Mouse (Mus musculus) kidney, adult 2 months (tissue): Measurements from ENCODE around the gene Kbtbd3. TPM values are rescaled to one million over a fixed set of nuclear protein-coding genes. Genes with fewer than 3 reads are reported as not detected.

Experiments
- DNase-seq: peaks from one replicate; pipeline ENCODE4 v3.0.0; 2021
- H3K27ac ChIP-seq: fragments of 200-500 bp; 2 replicates; pipeline ENCODE4 v1.5.1; 2012; ENCODE audit warnings: low read depth, low read length, control low read depth, inconsistent platforms; ENCODE audit not compliant: insufficient read depth
- H3K27me3 ChIP-seq: fragments of 200-500 bp; replicated peaks from 2 replicates; pipeline ENCODE4 v1.6.1; 2012; ENCODE audit warnings: mild to moderate bottlenecking, moderate library complexity, low read length, inconsistent platforms; ENCODE audit not compliant: control insufficient read depth, insufficient read depth
- H3K36me3 ChIP-seq: fragments of 200-500 bp; 2 replicates; pipeline ENCODE4 v1.6.1; 2012; ENCODE audit warnings: mild to moderate bottlenecking, moderate library complexity, low read length, inconsistent platforms; ENCODE audit not compliant: control insufficient read depth, insufficient read depth
- H3K4me1 ChIP-seq: fragments of 200-500 bp; 2 replicates; pipeline ENCODE4 v1.6.1; 2011; ENCODE audit warnings: low read length; ENCODE audit not compliant: control insufficient read depth, insufficient read depth
- H3K4me3 ChIP-seq: fragments of 200-500 bp; 2 replicates; pipeline ENCODE4 v1.5.1; 2011; ENCODE audit warnings: mild to moderate bottlenecking, low read depth, low read length, control low read depth; ENCODE audit not compliant: insufficient read depth
- CTCF ChIP-seq: fragments of 200-500 bp; conservative IDR thresholded peaks from 2 replicates; pipeline ENCODE4 v1.5.1; 2011; ENCODE audit warnings: low read depth, mild to moderate bottlenecking, control low read depth, low read length, moderate library complexity, mixed read lengths; ENCODE audit not compliant: insufficient read depth, insufficient read length
- POLR2A ChIP-seq: fragments of 200-500 bp; IDR thresholded peaks from one replicate; pipeline ENCODE4 v1.6.1; 2011; ENCODE audit warnings: low read depth, low read length, control low read depth
- WGBS: fragments of 180-500 bp; shearing (Covaris S2); methylation state at CpG from one replicate; pipeline ENCODE4 v1.1.7; 2018; 5-methylcytosine and 5-hydroxymethylcytosine counted together
- polyA plus RNA-seq: library from polyadenylated mRNA; depleted of rRNA; stranded (reverse); fragments of >200 nt; gene quantifications from 2 replicates; pipeline ENCODE4 v1.2.3, GENCODE M21; 2012; rRNA removed

Kbtbd3 gene
- polyA plus RNA-seq, result 0.48 and 0.81 TPM in 2 replicates

DNA sequence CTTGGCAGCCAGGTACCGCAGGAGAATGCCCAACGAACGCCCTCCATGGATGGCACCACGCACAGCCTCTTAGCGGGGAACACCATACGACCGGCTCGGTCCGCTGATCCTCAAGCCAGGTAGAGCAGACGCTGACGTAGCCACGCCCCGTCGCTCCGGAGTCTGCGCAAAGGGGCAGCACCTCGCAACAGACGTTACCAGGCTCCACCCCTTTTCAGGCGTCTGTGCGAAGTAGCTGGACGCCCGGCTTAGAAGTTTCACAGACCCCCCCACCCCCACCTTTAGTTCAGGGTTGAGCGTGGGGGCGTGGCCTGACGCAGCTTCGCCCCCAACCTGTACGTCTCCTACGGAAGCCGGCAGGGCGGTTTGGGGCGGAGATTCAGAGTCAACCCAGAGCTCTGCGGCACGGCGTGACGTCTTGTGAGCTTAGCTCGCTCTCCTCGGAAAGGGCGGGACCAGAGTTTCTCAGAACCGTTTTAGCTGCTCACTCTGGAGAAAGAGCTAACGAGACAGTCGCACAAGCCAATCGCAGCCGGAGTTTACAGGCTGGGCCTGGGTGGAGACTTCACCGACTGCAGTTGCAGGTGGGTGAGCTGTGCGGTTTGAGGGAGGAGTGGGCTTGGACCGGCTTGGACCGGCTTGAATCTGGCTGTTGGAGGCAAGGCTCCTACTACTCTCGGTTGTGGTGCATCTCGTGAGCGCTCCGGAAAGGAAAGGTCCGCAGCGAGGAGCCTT, at the start of gene Kbtbd3, which contains the start of gene Aasdhppt:
TSS of gene Kbtbd3 (plus strand) at position 483 of the 735 bp plus-strand sequence.
TSS of gene Aasdhppt (minus strand) at position 121 of the 735 bp plus-strand sequence.
- H3K4me3 ChIP-seq, result peak within 1 kb of the TSS; percentile 87
- TF ChIP-seq CTCF (no peak), POLR2A (peak; percentile 86)
- under 1% methylated on average over 53 of the region's 53 CpGs for WGBS
- H3K4me1 ChIP-seq, result peaks cover 8% of the 10 kb centered on the region
- DNase-seq, result peak; percentile 100
- H3K27ac ChIP-seq, result peak within 1 kb of the TSS; percentile 77
- H3K36me3 ChIP-seq, result no peaks in the 10 kb centered on the region
- H3K27me3 ChIP-seq, result no peaks in the 10 kb centered on the region

DNA sequence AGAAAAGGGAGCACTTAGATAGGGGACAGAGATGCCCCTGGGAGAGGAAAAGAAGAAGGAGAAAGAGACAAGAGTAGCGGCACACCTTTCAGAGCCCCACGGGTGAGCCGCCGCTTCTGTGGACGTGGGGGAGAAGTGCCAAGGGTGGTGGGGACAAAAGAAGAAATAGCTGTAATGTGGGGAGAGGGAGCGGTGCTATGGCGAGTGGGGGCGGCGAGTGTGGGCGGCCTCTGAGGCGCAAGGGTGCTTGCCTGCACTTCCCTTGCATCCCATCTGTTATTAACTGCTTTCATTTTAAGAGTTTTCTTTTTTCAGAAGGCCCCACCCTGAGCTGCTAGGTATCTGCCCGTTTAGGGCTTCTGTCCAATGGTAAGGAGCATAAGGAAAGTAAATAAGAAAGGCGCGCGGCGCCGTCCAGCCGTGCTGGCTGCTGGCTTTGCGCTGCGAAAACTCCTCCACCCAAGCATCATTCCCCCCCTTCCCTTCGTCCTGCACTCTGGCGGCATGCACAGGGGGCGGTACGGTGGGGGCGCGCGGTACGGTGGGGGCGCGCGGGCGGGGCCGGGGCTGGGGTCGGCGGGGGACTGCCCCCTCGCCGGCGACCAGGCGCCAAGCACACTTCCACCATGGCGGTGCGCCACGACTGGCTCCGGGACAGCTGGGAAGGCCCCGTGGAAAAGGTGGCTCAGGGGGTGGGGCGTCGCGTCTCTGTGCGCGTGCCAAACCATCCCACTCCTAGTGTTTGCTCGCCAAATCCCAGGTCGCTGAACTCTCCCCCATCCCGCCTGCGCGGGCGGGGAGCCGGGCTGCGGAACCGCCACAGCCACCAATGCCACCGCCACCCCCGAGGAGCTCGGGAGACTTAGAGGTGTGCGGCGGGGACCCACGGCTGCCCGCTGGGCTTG, 49.5 kb upstream of the Kbtbd3 start:
- Histone ChIP-seq H3K27me3 (no peaks in the 10 kb centered on the region), H3K36me3 (no peaks in the 10 kb centered on the region), H3K4me3 (no peak overlapping the region), H3K4me1 (no peaks in the 10 kb centered on the region), H3K27ac (no peak overlapping the region)
- TF ChIP-seq CTCF (no peak), POLR2A (no peak)
- WGBS, result 61% methylated on average over 65 of the region's 65 CpGs
- DNase-seq, result no peak

DNA sequence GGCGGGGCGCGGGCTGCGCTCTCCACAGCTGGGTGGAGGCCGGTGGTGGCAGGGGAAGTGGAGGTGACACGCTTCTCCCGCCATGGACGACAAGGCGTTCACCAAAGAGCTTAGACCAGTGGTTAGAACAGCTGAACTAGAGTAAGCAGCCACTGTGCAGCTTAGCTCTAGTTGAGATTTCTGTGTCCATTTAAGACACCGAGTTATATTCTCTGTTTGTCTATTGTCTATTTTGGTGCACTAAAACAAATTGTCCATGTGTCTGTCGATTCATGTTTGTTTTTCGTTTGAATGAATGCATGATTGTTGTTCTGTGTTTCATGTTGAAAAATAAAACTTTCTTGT, 48.9 kb upstream of the Kbtbd3 start:
- no peak for DNase-seq
- no peak overlapping the region for H3K27ac ChIP-seq
- H3K4me1 ChIP-seq, result no peaks in the 10 kb centered on the region
- WGBS, result 69% methylated on average over 12 of the region's 12 CpGs
- H3K27me3 ChIP-seq, result no peaks in the 10 kb centered on the region
- TF ChIP-seq CTCF (no peak), POLR2A (no peak)
- H3K4me3 ChIP-seq, result no peak overlapping the region
- no peaks in the 10 kb centered on the region for H3K36me3 ChIP-seq

DNA sequence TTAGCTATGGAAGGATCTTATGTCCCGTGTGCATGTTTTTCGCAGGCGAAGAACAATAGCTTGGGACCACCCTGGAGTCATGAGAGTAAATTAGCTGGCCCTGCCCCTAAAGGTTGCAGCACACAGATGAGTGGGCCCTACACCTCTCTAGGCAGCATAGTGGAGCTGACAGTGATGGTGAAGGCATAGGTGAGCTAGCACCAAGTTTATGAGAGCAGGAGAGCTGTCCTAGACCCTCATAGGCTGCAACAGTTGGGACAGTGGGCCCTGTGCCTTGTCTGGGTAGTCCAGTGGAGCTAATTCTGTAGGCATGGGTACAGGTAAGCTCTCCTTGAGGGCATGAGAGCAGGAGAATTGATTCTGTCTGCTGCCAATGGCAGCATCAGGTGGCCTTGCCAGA, 42.8 kb upstream of the Kbtbd3 start:
- DNase-seq, result no peak
- no peak overlapping the region for H3K27ac ChIP-seq
- no peak overlapping the region for H3K4me3 ChIP-seq
- no peak for TF ChIP-seq POLR2A
- TF ChIP-seq CTCF, result no peak
- H3K36me3 ChIP-seq, result no peaks in the 10 kb centered on the region
- WGBS, result over 99% methylated on average over 3 of the region's 3 CpGs
- H3K4me1 ChIP-seq, result no peaks in the 10 kb centered on the region
- H3K27me3 ChIP-seq, result no peaks in the 10 kb centered on the region

DNA sequence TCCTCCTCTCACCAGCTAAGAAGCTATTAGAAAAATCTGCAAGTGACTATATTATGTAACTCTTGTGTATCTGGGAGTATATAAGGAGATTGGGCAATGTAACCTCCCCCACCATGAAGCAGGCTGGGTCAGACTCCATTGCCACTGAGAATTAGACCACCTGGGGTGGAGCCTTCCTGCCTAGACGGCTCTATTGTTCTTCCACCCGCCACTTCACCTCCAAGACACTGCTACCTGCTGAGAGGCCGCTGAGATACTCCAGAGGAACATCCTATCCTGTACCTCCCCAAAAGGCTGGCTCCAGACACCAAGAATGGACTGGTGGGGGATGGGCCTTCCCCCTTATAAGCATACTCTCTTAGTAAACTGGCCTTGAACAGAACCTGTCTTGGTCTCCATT, 25.8 kb upstream of the Kbtbd3 start:
- Histone ChIP-seq H3K4me3 (no peak overlapping the region), H3K36me3 (no peaks in the 10 kb centered on the region; the same call in 1 of the 2 replicates), H3K27me3 (no peaks in the 10 kb centered on the region), H3K4me1 (no peaks in the 10 kb centered on the region), H3K27ac (no peak overlapping the region)
- WGBS, result 42% methylated on average over 3 of the region's 3 CpGs
- no peak for TF ChIP-seq CTCF
- no peak for TF ChIP-seq POLR2A
- DNase-seq, result no peak

DNA sequence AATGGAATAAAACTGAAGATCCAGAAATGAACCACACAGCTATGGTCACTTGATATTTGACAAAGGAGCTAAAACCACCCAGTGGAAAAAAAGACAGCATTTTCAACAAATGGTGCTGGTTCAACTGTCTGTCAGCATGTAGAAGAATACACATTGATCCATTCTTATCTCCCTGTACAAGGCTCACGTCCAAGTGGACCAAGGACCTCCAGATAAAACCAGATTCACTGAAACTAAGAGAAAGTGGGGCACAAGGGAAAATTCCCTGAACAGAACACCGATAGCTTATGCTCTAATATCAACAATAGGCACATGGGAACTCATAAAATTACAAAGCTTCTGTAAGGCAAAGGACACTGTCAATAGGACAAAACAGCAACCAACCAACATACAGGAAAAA, 9.2 kb upstream of the Kbtbd3 start:
- Histone ChIP-seq H3K27ac (no peak overlapping the region), H3K4me3 (no peak overlapping the region), H3K27me3 (no peaks in the 10 kb centered on the region), H3K36me3 (peaks cover 3% of the 10 kb centered on the region), H3K4me1 (no peaks in the 10 kb centered on the region)
- DNase-seq, result no peak
- TF ChIP-seq POLR2A (no peak), CTCF (no peak)
- 92% methylated on average over 2 of the region's 2 CpGs for WGBS

DNA sequence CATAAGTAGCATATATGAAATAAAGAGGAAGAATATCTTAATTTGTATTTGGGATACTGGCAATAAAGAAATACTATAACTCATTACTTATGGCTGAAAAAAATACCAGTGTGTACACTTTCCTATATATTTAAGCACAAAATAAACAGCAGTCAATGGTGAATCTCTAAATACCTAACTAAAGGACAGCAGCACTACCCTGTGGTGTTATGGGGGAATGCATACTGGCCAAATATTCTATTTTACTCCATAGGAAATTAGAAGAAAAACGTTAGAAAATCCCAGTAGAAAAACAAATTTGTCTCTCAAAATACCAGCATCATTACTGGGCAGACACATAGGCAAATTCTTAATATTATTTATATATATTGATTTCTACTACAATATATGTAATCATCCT, 4.8 kb upstream of the Kbtbd3 start:
- DNase-seq, result no peak
- WGBS, result 24% methylated on average over 1 of the region's 1 CpGs
- Histone ChIP-seq H3K36me3 (peaks cover 1% of the 10 kb centered on the region; the same call in 1 of the 2 replicates), H3K4me1 (peaks cover 3% of the 10 kb centered on the region; the same call in 1 of the 2 replicates), H3K27ac (no peak overlapping the region), H3K4me3 (no peak overlapping the region), H3K27me3 (no peaks in the 10 kb centered on the region)
- TF ChIP-seq CTCF (no peak), POLR2A (no peak)
